Mouse (Mus musculus): ENCODE measurements around the gene Gpr6.

Gpr6 gene

DNA sequence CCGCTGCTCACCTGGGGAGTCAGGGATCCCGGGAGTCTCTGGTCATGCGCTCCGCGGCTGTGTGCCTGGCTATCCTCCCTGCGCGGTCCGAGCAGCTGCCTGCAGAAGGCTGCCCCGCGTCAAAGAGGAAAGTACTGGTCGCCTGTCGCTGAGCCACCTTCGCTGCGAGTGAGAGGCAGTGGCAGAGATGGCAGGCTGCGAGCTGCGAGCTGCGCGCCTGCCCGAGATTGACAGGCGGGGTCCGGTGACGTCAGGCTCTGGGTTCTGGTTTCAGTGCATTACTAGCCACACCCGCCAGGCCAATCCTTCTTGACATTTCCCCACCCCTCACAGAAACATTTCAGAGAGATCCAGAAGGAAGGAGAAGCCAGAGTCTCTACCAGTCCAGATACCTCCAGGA lies at the start of gene Gpr6:
Gene Gpr6 (minus strand): TSS at position 170 of the 400 bp plus-strand sequence.
- peak; percentile 51 for DNase-seq (ENCODE audit: low read depth, low spot score)

DNA sequence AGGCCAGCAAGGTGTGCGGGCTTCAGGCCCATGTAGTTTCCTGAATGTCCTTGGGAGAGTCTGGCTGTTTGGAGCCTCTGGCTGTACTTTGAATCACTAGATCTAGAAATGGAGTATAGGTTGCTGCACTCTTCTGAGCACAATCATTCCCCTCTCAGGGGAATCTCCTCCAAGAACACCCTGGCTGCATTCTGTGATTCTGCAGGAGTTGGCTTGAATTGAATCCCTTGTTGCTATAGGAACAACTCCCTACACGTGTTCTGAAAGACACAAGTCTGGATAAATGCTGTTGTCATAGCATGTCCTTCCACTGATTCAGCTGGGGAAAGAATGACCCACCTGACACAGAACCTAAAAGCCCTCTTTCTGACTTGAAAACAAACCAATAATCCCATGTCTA lies 28.0 kb upstream of the Gpr6 start:
- DNase-seq (ENCODE audit: low read depth, low spot score), result no peak

DNA sequence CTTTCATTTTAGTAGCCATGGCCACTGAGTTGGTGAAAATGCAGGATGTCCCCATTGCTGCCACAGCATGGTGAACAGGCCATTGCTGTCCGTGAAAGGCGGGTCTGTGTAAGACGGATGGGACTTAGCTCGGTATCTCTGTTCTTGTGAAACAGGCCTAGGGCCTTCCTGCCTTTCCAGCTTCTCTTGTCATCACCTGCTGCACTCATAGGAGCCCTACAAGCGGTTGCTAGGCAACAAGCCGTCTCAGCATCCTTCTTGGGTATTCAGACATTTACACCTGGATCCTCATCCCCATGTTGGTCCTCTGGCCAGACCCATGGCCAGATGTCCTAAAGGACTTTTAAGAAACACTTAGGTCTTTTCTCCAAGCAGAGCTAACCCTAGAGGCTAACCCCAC lies 26.1 kb upstream of the Gpr6 start:
- no peak for DNase-seq (ENCODE audit: low read depth, low spot score)

DNA sequence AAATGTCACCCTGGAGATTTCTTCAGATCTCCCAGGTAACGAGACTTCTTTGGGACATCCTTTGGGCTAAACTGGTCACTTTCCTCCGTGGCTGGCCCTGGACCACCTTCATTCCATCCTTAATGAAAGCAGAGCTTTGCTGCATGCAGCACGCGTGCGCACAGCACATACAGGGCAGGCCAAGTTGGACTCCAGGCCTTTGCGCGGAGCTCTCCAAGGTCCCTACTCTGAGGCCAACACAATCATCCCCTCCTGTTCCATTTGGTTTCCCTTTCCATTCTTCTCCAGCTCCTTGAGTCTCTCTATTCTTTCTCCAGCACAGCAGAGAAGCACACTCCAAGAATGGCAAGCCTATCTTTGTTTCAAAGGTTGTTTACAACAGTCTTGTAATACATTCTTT lies 16.8 kb upstream of the Gpr6 start:
- DNase-seq (ENCODE audit: low read depth, low spot score), result peak; percentile 34

DNA sequence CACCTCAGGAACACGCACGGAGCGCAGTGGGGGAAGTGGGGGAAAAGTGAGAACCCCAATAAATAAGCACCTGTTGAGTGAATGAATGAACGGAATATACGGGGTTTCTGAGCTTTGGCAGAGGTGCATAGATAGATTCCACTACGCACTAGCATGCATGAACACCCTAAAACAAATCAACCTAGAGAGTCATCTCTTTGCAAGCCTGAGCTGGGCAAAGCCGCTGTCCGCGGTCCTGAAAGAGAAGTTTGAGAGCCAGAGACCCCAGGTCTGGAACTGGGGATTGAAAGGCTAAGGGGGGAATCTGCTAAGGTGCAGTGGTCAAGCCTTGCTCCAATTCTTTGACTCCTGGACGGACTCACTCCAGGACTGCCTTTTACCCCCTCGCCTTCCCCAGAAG lies 389 bp downstream of the Gpr6 start:
- peak; percentile 80 for DNase-seq (ENCODE audit: low read depth, low spot score)

DNA sequence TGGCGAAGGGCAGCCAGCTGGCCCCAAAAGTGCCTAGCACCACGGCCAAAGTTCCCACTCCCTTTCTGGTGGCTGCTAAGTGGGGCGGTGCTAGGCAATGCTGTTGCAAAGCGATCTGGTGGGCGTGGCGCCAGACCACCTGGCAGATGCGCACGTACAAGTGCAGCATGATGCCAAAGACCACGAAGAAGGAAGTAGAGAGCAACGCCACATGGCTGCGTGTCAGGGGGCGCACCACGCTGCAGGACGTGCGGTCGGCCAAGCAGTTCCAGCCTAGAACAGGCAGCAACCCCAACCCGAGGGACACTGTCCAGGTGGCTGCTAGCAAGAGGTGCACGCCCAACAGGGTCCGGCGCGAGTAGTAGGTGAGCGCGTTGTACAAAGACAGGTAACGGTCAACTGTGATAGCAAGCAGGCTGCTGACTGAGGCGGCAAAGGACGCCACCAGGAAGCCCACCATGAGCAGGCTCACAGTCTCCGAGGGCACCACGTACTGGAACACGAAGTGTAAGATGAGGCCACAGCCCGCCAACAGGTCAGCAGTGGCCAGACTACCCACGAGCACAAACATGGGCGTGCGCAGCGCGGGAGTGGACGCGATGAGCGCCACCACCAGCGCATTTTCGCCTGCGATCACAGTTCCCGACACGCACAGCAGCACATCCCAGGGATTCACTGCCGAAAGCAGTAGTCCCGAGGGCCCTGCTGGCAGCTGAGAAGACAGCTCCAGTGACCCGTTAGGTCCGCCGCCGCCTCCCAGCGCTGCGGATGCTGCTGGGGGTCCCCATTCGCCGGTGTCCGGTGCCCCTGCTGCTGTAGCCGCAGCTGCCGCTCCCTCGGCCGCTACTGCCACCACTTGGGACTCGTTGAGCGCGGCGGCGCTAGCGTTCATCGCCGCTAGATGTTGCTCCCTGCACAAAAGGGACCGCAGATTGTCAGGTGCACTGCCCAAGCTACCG lies 1.1 kb downstream of the Gpr6 start:
- peak; percentile 63 for DNase-seq (ENCODE audit: low read depth, low spot score)

DNA sequence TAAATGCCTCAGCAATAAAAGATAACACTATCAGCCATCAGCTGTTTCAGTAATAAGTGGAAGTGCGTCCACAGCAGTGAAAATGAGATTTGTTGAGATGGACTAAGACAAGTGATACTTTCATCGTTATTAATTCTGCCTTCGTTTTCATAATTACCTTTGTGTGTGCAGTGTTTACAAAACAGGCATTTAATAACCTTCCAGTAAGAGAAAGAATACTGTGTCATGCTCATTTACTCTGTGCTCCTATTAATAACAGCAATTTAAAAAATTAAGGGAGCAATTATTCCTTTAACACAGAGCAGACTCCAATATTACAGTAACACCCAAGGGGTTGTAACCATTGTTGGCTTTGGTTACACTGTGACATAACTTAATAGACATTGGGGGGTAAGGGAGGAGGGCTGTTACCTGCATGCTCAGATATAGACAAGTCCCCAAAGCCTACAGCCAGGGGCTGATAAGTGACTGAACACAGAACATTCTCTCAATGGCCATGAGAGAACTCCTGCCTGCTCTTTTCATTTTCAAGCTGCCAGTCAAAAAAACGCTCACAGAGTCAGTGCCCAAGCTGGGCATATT lies 11.7 kb downstream of the Gpr6 start:
- no peak for DNase-seq (ENCODE audit: low read depth, low spot score)

DNA sequence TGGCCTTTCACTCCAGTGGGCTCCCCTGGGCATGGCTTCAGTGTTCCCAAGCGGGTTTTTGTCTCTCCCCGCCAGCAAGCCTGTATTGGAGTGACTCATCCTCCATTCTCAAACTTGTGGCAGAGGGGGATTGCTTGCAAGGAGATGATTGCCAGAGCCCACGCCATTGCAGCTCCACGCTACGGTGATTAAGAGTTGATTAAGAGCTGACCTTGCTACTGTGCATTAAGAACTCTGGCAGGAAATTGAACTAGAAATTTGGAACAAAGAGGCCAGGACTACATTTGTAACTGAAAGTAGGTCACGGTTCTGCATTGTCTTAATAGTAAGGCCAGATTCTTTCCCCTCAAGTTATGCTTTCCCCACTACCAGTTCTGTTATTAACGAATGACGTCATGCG lies 16.5 kb downstream of the Gpr6 start:
- DNase-seq (ENCODE audit: low read depth, low spot score), result no peak

DNA sequence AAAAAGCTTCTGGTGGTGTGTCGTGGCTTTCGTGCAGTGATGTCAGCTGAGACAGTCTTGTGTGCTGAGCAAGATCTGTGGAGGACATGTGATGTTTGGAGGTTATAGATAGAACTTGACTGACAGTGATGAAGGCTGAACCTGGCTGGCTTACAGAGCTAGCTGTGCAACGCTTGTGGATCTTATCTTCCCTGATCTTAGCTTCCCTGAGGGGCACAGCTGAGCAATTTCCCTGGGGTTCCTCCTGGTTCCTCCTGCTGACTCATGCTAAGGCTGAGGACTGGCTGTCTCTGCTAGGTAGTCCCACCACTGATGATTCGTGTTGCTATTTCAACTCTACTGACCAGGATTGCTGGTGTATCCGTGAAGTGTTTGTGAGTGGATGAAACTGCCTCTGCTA lies 18.1 kb downstream of the Gpr6 start:
- no peak for DNase-seq (ENCODE audit: low read depth, low spot score)

DNA sequence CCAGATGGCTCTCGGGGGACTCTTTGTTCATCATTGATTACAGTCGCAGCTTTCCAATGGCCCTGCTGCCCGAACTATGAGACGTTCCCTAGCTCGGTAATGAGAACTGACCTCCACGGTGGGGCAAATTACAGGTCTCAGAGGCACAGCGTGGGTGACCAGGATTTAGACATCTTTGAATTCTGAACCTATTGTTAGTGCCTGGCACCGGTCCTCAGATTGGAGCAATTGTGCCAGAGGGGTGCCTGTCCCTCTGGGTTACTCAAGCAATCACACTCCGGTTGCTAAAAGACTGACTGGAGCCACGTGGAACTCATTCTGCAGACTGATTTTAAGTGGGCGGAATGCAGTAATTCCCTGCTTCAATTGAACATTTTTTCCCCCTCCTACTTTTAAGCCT lies 29.8 kb downstream of the Gpr6 start:
- DNase-seq (ENCODE audit: low read depth, low spot score), result no peak

DNA sequence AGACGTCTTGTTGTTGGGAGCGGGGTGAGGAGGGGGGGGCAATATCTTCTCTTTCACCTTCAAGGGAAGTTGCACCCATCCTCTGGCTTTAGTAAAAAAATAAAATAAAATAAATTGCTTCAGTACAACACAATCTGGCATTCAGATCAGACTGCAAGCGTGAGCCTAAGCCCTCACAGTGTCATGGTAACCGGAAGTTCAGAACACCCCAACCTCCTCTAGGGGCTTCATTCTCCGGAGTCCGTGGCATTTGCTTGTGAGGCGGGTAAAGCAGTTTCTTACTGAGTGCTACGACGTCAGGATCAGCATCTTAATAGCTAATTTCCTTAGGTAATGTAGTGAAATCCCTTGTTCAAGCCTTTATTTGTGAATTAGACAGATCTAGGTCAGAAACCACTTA lies 30.6 kb downstream of the Gpr6 start:
- no peak for DNase-seq (ENCODE audit: low read depth, low spot score)

DNA sequence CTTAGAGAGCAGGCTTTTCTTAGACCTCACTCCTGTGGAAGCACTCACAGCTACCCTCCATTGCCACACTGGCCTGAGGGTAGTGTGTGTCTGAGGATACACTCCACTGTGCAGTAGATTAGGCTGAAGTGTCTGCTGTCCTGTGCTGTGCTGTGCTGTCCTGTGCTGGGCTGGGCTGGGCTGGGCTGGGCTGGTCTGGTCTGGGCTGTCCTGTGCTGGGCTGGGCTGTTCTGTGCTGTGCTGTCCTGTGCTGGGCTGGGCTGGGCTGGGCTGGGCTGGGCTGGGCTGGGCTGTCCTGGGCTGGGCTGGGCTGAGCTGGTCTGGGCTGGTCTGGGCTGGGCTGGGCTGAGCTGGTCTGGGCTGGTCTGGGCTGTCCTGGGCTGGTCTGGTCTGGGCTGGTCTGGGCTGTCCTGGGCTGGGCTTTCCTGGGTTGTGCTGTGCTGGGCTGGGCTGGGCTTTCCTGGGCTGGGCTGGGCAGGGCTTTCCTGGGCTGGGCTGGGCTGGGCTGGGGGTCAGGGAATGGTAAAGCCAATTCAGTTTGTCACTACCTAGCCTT lies 31.5 kb downstream of the Gpr6 start:
- DNase-seq (ENCODE audit: low read depth, low spot score), result no peak

DNA sequence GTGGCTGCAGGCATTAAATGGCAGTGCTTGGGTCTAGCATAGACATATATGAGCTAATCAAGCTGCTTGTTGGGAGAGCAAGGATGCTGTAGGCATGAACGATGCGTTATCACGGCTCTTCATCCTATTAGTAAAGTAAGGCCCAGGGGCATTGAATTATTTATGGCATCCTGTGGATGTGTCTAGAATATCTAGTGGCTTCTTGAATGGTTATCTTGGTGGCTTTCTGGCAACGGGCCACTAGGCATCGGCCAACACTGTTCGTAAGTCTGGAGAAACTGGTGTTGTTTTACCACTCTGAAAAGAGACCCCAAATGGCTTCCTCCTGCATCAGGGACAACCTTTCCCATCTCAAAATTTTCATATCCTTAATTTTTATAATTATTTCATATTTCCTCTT lies 33.6 kb downstream of the Gpr6 start:
- no peak for DNase-seq (ENCODE audit: low read depth, low spot score)

DNA sequence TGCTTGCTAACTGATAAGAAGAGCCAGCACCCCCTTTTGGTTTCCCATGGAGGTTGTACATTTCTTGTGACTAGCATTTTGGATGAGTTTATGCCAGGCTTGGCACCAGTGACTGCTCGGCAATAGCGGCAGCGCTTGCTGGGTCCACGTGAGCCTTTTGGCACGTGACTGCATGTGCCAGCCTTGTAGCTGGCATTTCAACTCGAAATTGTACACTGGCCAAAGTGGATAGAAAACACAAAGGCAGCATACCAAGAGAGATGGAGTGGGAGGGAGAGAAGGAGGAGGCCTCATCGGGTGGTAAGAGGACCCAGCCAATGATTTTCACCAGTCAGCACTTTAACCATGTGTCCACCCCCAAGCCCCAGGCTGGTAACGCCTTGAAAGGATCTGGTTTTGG lies 34.4 kb downstream of the Gpr6 start:
- no peak for DNase-seq (ENCODE audit: low read depth, low spot score)

DNA sequence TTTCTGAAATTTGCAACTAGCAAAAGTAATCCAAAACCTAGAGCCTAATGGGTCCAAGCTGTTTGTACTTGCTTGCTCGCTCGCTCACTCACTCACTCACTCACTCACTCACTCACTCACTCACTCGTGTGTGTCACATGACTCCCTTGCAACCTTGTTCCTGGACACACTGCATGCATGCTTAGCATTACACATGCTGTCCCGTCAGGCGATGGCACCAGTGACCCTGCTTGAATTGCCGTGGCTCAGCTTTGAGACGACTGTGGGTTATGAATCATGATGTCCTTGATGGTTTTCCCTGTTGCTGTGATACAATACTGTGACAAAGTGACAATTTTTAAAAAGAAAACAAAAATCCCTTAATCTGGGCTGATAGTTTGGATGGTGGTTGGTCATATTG lies 39.3 kb downstream of the Gpr6 start:
- no peak for DNase-seq (ENCODE audit: low read depth, low spot score)

DNA sequence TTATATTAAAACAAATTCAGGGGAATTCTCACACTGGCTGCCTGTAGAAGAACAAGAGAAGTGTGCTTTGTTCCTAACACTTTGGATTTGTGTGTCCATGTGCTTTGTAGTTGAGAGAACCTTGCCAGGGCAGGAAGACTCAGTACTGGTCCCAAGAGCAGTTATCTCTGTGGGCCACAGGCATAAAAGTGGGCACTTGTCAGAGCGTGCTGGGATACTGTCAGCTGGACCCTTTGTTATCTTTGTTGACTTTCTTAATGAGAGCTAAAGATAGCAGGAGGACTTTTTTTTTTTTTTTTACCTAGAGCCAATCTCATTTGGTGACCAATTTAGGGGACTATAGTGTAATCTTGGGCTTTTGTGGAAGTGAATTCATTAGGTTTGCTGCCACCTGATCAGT lies 47.2 kb downstream of the Gpr6 start:
- no peak for DNase-seq (ENCODE audit: low read depth, low spot score)

DNA sequence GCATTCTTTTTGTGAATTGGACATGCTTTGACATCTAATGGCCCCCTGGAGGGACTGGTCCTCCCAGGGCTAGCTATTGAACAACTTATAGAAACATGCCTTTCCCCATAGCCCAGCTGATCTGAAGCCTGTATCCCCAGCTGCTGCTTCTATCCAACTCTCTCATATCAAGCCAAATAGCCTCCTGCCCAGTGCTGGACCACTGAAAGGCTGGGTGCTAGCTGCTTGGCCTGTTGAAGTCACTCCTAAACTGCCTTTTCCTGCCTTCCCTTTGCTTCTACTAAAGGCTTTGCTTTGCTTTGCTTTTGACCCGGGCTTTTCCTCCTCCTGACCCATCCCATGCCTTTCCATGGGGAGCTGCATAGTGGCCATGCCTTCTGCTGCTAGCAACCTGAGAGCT lies 47.7 kb downstream of the Gpr6 start:
- DNase-seq (ENCODE audit: low read depth, low spot score), result no peak

DNA sequence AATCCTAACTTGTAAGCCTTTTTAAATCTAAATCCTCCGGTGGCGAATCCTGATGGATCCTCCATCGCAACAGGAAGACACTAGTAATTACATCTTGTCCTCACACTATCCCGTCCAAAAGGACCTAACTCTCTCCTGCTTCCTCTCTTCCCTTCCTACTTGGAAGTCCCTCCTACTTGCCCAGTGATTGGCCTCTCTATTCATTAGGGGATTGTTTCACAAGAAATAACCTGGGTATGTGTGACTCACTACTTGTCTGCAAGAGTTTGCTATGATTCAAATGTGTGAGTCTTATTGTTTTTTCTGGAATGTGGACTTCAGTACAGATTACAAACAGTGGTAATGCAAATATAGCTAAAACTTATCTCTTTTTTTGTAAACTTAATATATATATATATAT lies 49.9 kb downstream of the Gpr6 start:
- no peak for DNase-seq (ENCODE audit: low read depth, low spot score)
